In the genomic region with DNA sequence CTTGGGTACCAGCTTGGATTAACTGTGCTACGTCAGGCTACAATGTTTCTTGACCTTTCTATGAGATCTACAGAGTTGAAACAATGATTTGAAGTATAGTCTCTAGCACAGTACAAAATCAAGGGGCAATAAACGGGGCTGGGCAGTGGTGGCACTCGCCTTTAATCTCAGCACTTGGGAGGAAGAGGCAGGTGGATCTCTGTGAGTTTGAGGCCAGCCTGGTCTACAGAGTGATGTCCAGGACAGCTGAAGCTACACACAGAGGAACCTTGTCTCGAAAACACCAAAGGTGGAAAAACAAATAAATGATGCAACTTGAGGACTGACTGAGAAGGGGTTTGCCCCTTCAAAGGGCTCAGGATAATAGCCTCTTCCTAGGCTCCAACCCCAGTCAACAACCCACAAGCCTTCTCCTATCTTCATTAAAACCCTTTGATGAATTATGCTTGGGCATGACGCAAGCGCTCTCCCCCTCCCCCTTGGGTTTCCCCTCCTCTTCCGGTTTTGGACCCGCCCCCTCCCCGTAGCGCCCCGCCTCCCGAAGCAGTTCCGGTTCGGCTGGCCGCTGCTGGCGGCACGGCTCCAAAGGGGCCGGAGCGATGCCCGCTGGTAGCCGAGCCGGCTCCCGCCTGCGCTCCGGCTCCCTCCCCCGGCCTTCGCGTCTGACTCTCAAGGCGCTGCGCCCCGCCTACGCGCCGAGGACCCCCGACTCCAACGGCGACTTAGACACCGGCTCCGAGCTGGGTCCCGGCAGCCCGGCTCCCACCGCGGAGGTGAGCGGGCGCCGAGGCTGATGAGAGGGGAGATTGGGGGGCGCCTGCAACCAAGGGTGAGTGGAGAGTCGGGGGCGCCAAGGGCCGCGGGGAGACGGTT, we compare ENCODE assay signal across 8 mouse cellular contexts. TPM values are rescaled to one million over a fixed set of nuclear protein-coding genes. Genes with fewer than 3 reads are reported as not detected.
DNase-seq lines count a peak whose midpoint lies in the region; ATAC-seq and TF ChIP-seq lines count a peak whose summit lies in the region.

A gene (plus strand): TSS at position 524 of the 873 bp plus-strand sequence.

- no peak for TF ChIP-seq CTCF in E14TG2a.4 (conservative IDR thresholded peaks at IDR 0.05; ENCODE audit: low read length)

- H3K9me3 ChIP-seq in E14TG2a.4 (ENCODE audit: low read length), result no peaks in the 10 kb centered on the region
- H3K9me3 ChIP-seq in forebrain, embryonic 11.5 days (ENCODE audit: control insufficient read depth, low read length), result no peaks in the 10 kb centered on the region
- no peaks in the 10 kb centered on the region for H3K9me3 ChIP-seq in heart, embryonic 15.5 days (replicated peaks)
- no peaks in the 10 kb centered on the region for H3K9me3 ChIP-seq in liver, embryonic 13.5 days (replicated peaks)
- H3K9me3 ChIP-seq in stomach, embryonic 15.5 days, result no peaks in the 10 kb centered on the region

- H3K4me3 ChIP-seq in E14TG2a.4 (replicated peaks; ENCODE audit: low read length), result peak within 1 kb of the TSS; percentile 99
- peak within 1 kb of the TSS; percentile 97 for H3K4me3 ChIP-seq in forebrain, embryonic 11.5 days (ENCODE audit: low read depth, low read length)
- H3K4me3 ChIP-seq in heart, embryonic 15.5 days, result peak within 1 kb of the TSS; percentile 97
- H3K4me3 ChIP-seq in liver, embryonic 13.5 days (replicated peaks), result peak within 1 kb of the TSS; percentile 94
- H3K4me3 ChIP-seq in stomach, embryonic 15.5 days (replicated peaks), result peak within 1 kb of the TSS; percentile 97

- ATAC-seq in forebrain, embryonic 11.5 days (replicated peaks; ENCODE audit: low FRiP score), result peak; percentile 85
- peak; percentile 84 for ATAC-seq in heart, embryonic 15.5 days (replicated peaks; ENCODE audit: insufficient number of reproducible peaks, insufficient read depth, low FRiP score, low read depth)
- peak; percentile 82 for ATAC-seq in liver, embryonic 13.5 days (ENCODE audit: low read depth)
- peak; percentile 87 for ATAC-seq in stomach, embryonic 15.5 days (ENCODE audit: insufficient read depth, low FRiP score, low read depth)

- 6% methylated on average over 50 of the region's 52 CpGs for WGBS in forebrain, embryonic 11.5 days
- whole genome bisulfite sequencing in heart, embryonic 15.5 days, result 7% methylated on average over 51 of the region's 52 CpGs
- WGBS in liver, embryonic 13.5 days (ENCODE audit: insufficient replicate concordance), result 6% methylated on average over 52 of the region's 52 CpGs
- WGBS in stomach, embryonic 15.5 days, result 6% methylated on average over 52 of the region's 52 CpGs

- no peaks in the 10 kb centered on the region for H3K36me3 ChIP-seq in E14TG2a.4 (ENCODE audit: insufficient read depth, low read length)
- no peaks in the 10 kb centered on the region for H3K36me3 ChIP-seq in forebrain, embryonic 11.5 days (ENCODE audit: control insufficient read depth, insufficient read depth, low read length)
- H3K36me3 ChIP-seq in heart, embryonic 15.5 days, result no peaks in the 10 kb centered on the region
- H3K36me3 ChIP-seq in liver, embryonic 13.5 days, result no peaks in the 10 kb centered on the region
- no peaks in the 10 kb centered on the region for H3K36me3 ChIP-seq in stomach, embryonic 15.5 days

- H3K9ac ChIP-seq in forebrain, embryonic 11.5 days (ENCODE audit: low read length), result peak within 1 kb of the TSS; percentile 89
- H3K9ac ChIP-seq in heart, embryonic 15.5 days, result peak within 1 kb of the TSS; percentile 91
- peak within 1 kb of the TSS; percentile 92 for H3K9ac ChIP-seq in liver, embryonic 13.5 days
- H3K9ac ChIP-seq in stomach, embryonic 15.5 days, result peak within 1 kb of the TSS; percentile 89

- peak within 1 kb of the TSS; percentile 72 for H3K4me2 ChIP-seq in forebrain, embryonic 11.5 days (ENCODE audit: low read depth, low read length, severe bottlenecking)
- H3K4me2 ChIP-seq in heart, embryonic 15.5 days, result peak within 1 kb of the TSS; percentile 87
- H3K4me2 ChIP-seq in liver, embryonic 13.5 days, result peak within 1 kb of the TSS; percentile 76
- peak within 1 kb of the TSS; percentile 81 for H3K4me2 ChIP-seq in stomach, embryonic 15.5 days

- H3K27ac ChIP-seq in forebrain, embryonic 11.5 days (ENCODE audit: low read depth, low read length), result peak within 1 kb of the TSS; percentile 82
- H3K27ac ChIP-seq in heart, embryonic 15.5 days, result peak within 1 kb of the TSS; percentile 91
- peak within 1 kb of the TSS; percentile 76 for H3K27ac ChIP-seq in liver, embryonic 13.5 days
- H3K27ac ChIP-seq in stomach, embryonic 15.5 days, result peak within 1 kb of the TSS; percentile 84

- peak; percentile 68 for DNase-seq in c-Kit-positive CD71-positive TER-119-negative erythroid progenitor cells, embryonic 14.5 days (ENCODE audit: low read depth)
- peak; percentile 94 for DNase-seq in forebrain, embryonic 11.5 days (ENCODE audit: low spot score)
- peak; percentile 91 for DNase-seq in kidney, postnatal 14 days
- peak; percentile 68 for DNase-seq in liver, embryonic 13.5 days
- DNase-seq in natural killer cell, adult 2 months (ENCODE audit: low spot score in 2 of 2), result peak; percentile 76 to 80

- peaks cover 37% of the 10 kb centered on the region for H3K4me1 ChIP-seq in E14TG2a.4 (replicated peaks; ENCODE audit: low read depth, low read length)
- no peaks in the 10 kb centered on the region for H3K4me1 ChIP-seq in forebrain, embryonic 11.5 days (replicated peaks; ENCODE audit: control insufficient read depth, insufficient read depth, low read length)
- peaks cover 15% of the 10 kb centered on the region for H3K4me1 ChIP-seq in heart, embryonic 15.5 days (replicated peaks)
- peaks cover 53% of the 10 kb centered on the region for H3K4me1 ChIP-seq in liver, embryonic 13.5 days (replicated peaks)
- peaks cover 7% of the 10 kb centered on the region for H3K4me1 ChIP-seq in stomach, embryonic 15.5 days

- no peaks in the 10 kb centered on the region for H3K27me3 ChIP-seq in E14TG2a.4 (ENCODE audit: insufficient read depth, low read length)
- H3K27me3 ChIP-seq in forebrain, embryonic 11.5 days (ENCODE audit: control insufficient read depth, insufficient read depth, low read length), result no peaks in the 10 kb centered on the region
- H3K27me3 ChIP-seq in heart, embryonic 15.5 days, result no peaks in the 10 kb centered on the region
- no peaks in the 10 kb centered on the region for H3K27me3 ChIP-seq in liver, embryonic 13.5 days
- no peaks in the 10 kb centered on the region for H3K27me3 ChIP-seq in stomach, embryonic 15.5 days (replicated peaks)

RNA-seq across cellular contexts. Expression of the gene that starts here (rescaled TPM):
- 12.5 and 13.9 TPM in 2 replicates for polyA plus RNA-seq in forebrain, embryonic 11.5 days (2014; fragmentation: Nextera tagmentation; extraction: Ambion mirVana)
- polyA plus RNA-seq in heart, embryonic 15.5 days (2015; fragmentation: Nextera tagmentation; extraction: Ambion mirVana), result 7.7 and 8.9 TPM in 2 replicates
- polyA plus RNA-seq in liver, embryonic 13.5 days (2015; fragmentation: Nextera tagmentation; extraction: Ambion mirVana), result 3.7 and 4.9 TPM in 2 replicates
- 11.1 and 12.0 TPM in 2 replicates for polyA plus RNA-seq in stomach, embryonic 15.5 days (2015; fragmentation: Nextera tagmentation; extraction: Ambion mirVana)

Comparison
In these comparisons a context has a peak if more than half of its experiments do, and no peak if none do; other contexts are left out.
1. Peak in every context shown above with its lines: DNase-seq, ATAC-seq, H3K4me3 ChIP-seq and H3K27ac ChIP-seq.